Mouse (Mus musculus) B cell, adult 2 months (primary cell): ENCODE measurements around the gene Mvd.

Experiments
- DNase-seq, 2 experiments: peaks; one replicate each; pipeline ENCODE4 v3.0.0; 2022

Gene Mvd

DNA sequence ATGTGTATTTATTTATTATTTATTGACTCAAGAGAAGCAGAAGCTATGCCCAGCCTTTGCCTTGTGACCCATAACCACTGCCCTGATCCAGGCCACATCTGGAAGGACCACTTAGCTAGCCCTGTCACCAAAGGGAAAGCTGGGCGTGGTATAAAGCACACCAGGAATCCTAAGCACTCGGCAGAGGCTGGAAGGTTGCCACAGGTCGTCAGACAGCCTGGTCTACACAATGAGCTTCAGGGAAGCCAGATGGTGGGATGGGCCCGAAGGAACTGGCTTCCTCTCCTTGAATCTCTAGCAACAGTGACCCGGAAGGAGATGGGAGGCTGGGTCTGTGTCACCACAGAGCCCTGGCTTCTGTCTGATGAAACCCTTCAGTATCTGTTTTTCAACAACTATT lies 19.6 kb downstream of the Mvd start:
- DNase-seq = no peak

DNA sequence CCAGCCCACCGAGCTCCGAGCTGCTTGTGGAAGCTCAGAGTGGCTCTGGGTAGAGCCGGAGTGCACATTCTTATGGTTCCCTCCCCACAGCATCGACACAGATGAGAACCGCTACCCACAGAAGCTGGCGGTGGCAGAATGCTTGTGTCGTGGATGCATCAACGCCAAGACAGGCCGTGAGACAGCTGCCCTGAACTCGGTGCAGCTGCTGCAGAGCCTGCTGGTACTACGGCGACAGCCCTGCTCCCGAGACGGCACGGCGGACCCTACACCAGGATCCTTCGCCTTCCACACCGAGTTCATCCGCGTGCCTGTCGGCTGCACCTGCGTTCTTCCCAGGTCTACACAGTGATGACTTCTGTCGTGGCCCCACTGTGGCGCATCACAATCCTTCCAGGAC lies 20.0 kb downstream of the Mvd start:
- DNase-seq = no peak

DNA sequence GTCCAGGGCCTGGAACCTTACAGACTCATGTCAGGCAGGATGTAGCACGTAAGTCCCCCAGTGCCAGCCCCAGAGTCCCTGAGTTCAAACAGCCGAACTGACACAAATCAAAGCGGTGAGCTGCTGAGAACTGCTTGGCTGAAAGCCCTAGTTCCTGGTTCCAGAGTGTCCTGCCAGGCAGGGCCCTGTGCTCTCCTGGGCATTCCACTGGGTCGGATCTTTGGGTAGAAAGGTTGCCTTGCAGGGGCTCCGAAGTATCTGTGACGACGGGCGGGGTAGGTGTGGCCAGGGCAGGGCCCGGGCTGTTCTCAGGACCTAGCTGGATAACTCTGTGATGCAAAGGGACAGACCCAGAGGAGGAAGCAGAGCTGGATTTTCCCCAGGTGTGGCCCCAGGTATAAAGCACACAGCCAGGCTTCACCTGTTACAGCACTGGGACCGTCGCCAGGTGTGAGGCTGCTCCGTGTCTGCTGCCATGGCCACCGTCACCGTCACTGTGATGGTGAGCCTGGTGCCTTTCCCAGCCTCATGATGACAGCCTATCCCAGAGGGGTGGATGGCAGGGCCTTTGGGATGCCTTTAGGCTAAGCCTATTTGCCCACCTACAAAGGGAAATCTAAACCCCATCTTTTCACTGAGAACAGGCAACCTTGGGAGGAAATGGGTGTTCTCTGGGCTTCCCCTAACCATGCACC lies 21.7 kb downstream of the Mvd start, which contains the start of gene Il17c:
Il17c (plus strand) TSS at position 645 of the 695 bp plus-strand sequence.
- DNase-seq = no peak

DNA sequence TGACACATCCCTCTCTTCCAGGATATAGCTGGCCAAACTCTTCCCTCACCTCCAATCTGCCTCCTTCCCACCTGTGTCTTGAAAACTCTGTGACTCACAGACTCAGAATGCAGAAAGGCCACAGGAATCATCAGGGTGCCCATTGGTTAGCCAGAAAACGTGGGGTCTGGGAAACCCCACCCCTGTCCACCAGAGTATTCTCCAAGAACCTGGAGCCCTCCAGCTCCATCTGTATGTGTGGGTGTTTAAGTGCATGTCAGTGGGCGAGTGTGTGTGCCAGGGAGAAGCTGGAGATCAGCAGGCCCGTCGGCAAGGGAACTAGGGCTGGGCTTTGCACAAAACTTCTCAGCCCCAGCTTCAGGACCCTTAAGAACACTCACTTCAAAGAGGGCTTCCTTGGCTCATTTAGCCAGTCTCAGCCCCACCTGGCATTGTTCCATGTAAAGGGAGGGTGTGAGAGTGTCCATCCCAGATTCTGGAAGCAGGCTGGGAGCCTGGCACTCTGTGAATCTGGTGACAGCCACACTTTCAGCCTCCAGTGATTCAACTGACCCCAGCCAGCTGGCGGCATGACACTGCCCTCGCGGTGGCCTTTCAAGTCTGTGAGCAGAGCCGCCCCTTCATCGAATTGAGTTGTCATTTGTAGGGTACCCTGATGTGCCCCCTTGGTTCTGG lies 23.2 kb downstream of the Mvd start:
- DNase-seq = no peak

DNA sequence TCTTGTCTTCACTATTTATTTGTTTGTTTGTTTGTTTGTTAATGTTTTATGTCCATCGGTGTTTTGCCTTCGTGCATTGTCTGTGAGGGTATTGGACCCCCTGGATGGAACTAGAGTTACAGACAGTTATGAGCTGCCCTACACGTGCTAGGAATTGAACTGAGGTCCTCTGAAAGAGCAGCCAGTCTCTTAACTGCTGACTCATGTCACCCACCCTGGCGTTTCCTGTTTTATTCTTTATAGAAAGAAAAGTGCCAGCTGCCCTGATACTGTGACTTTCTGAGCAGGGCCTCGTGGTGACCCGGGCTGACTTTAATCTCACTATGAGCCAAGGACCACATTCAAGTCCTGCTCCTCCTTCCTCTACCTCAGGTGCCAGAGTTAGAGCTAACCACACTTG lies 27.7 kb downstream of the Mvd start:
- no peak for DNase-seq

GRCm38 (mm10) chr8:122414311-122414710 lies 28.9 kb downstream of the Mvd start:
- no peak for DNase-seq

- no peak for DNase-seq
These were observed 35.5 kb downstream of the Mvd start for GRCm38 (mm10) chr8:122407678-122408077.

- no peak for DNase-seq
These were observed 37.9 kb downstream of the Mvd start for GRCm38 (mm10) chr8:122405146-122405805.

DNA sequence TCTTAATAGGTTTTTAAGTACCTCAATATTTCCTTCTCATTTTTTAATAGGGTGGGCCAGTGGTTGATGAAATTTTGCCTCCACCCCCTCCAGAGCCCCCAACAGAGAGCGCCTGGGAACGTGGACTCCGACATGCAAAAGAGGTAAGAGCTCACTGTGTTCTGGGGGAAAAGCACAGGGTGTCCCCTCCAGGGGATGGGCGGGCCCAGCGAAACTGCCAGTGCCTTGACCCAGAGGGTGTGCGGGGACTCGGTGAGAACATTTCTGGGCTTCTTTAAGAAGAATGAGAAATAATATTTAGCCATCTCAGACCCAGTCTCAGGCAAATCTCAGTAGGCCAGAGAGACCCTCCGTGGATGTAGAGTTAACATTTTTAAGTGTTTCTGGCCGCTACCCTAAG lies 45.0 kb downstream of the Mvd start:
- DNase-seq = no peak

DNA sequence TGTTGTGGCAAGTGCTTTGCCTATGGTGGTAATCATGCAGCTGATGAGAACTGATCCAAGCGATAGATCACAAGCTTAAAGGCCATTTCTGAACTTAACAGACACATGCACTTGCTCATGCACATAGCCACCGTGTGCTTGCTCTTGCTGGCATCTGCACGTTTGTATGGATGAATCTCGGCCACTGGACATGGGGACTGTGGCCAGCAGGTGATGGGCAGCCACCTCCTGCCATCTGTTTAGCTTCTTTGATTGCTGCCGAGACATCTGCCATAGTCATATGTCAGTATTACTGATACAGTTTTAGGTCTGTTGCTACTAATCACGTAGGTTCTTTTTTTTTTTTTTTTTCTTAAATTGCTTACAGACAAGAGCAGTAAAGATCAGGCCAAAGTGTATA lies 47.9 kb downstream of the Mvd start:
- no peak for DNase-seq

GRCm38 (mm10) chr8:122393717-122394116 lies 49.5 kb downstream of the Mvd start:
- no peak for DNase-seq

- no peak for DNase-seq
These were observed 52.5 kb downstream of the Mvd start for GRCm38 (mm10) chr8:122390758-122391157.

DNA sequence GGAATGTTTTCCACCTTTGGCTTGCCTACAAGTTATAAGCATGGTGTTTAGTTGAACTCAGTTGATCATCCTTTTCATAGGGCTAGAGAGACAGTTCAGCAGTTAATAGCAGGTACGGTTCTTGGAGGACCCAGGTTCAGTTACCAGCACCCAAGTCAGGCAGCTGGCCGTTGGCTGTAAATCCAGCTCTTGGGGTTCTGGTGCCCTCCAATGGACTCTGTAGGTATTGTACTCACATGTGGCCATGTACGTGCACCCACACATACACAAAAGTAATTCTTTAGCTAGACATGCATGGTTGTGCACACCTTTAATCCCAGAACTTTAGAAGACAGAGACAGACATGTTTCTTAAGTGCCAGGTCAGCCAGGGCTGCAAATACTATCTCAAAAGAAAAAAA lies 53.9 kb downstream of the Mvd start:
- DNase-seq = peak in 1 of 2 experiments; percentile 16
